Mouse (Mus musculus): ENCODE measurements around the gene Tmem8b.

Gene Tmem8b

GRCm38 (mm10) chr4:43657146-43657545 is 11.6 kb upstream of the Tmem8b start:
- no peak for DNase-seq

DNA sequence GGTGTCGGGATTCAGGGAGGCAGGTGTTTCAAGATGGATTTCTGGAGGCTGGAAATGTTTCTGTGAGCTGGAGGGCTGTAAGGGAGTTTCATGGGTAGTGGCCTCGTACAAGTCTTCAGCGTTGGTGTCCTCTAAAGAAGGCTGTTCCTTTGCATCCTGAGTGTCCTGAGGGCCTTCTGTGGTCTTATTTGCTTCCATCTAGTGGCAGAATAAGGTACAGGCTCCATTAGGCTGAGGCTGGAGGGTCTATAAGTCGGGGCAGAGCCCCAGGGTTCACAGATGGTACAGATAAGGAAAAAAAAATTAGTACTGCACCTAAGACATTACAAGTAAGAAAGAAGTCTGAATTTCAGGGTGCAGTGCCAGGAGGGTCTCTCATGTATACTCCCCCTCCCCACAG is 2.4 kb upstream of the Tmem8b start:
- no peak for DNase-seq

DNA sequence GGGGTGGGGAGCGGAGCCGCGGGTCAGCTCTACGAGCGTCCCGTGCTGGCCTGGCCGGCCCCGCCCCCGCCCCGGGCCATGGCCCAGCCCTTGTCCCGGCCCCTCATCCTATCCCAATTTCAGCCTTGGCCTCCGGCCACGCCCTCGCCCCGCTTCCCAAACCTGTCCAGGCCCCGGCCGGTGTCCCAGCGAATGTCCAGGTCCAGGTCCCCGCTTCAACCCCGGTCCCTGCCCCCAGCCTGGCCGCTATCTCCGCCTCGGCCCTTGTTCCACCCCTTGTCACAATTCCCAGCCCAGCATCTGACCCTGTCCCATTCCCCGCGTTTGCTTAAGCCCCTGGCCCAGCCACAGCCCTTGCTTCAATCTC is 640 bp downstream of the Tmem8b start:
- DNase-seq, result peak in 1 of 2 experiments; percentile 75

- peak; percentile 92 to 95 for DNase-seq
Observed at GRCm38 (mm10) chr4:43672070-43672469, 3.3 kb downstream of the Tmem8b start.

- no peak for DNase-seq
Observed at GRCm38 (mm10) chr4:43673703-43674102, 4.9 kb downstream of the Tmem8b start.

GRCm38 (mm10) chr4:43674974-43675373 is 6.2 kb downstream of the Tmem8b start:
- DNase-seq, result no peak

DNA sequence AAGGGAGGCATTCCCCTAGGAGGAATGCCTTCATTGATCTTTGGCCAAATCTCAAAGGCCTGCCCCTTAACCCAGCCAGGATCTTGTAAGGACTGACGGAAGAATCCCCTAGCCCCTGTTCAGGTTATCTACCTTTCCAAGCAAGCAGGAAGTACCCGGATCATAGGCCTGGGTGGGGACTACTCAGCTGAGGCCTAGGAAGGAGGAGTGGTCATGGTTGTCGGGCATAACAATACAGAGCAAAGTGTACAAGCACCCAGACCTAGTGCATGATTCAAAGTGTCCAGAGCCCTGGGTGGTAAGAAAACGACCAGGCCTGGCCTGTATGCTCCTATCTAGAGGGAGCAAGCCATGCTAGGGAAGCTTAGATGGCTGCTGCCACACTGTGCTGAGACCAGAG is 6.8 kb downstream of the Tmem8b start:
- no peak for DNase-seq

DNA sequence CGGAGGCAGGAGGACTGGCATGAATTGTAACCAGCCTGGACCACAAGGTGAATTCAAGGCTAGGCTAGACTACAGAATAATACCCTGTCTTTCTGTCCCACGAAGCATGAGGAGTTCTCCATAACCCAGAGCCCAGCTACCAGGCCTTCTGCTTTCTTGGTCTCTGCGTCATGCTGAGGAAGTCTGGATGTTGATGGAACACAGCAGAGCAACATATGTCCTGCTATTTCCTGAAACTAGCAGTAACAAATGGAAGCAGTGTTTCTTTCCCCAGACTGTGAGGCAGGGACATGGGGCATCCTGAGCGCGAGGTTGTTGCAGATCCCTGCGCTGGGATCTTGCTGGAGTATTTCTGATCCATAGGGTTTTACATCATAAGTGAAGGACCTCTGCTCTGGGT is 9.8 kb downstream of the Tmem8b start:
- no peak for DNase-seq

GRCm38 (mm10) chr4:43679416-43680043 is 10.8 kb downstream of the Tmem8b start:
- DNase-seq, result no peak

GRCm38 (mm10) chr4:43690021-43690420 is 21.2 kb downstream of the Tmem8b start:
- no peak for DNase-seq

GRCm38 (mm10) chr4:43691026-43691425 is 22.3 kb downstream of the Tmem8b start:
- no peak for DNase-seq

DNA sequence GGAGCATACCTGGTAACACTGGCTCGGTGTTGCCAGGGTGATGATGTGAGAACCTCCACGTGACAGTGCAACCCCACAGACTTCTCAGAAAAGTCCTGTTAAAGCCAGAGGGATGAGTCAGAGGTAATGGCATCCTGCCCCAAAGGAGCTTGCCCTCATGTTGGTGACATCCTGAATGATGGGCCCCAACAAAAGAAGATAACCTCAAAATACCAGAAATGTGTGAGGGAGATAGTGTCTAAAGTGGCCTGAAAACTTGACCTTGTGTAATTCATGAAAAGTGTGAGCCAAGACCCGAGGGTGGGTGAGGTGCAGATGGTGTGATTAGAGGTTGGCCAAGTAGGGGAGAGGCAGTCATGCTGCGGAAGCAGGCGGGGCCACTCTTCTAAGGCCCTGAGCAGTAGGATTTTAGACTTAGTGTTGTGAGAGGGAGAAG is 25.1 kb downstream of the Tmem8b start:
- DNase-seq, result no peak

DNA sequence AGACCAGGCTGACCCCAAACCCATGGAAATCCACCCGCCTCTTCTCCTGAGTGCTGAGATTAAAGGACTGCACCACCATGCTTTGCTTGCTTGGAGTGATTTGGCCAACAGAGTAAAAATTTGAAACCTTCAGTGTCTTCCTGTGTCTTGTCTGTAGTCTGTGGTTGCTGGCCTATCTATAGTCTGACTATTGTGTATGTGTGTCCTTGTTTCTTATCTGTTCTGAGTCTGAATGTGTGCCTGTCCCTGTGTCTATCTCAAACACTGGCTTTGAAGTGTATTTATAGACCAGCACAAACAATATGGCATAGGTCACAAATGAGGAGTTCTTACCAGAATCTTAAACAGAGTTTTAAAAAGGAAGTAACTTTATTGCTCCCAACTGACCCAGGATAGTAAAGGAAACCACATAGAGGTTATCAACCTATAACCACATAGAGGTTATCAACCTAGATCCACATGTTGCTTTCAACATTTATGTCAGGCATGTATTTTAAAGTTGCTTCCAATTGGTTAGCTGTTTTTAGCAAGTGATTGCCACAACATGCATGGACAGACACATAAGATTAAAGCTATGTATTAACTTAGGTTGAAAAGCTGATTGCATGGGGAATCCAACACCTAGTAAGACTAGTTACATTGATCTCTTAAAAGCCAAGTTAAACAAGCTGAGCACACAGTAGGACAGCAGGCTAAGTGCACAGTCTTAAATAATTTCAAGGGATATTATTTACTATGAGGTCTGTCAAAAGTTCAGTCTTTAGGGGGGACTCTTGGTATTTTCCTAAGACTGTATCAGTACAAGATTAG is 25.9 kb downstream of the Tmem8b start:
- DNase-seq, result no peak

DNA sequence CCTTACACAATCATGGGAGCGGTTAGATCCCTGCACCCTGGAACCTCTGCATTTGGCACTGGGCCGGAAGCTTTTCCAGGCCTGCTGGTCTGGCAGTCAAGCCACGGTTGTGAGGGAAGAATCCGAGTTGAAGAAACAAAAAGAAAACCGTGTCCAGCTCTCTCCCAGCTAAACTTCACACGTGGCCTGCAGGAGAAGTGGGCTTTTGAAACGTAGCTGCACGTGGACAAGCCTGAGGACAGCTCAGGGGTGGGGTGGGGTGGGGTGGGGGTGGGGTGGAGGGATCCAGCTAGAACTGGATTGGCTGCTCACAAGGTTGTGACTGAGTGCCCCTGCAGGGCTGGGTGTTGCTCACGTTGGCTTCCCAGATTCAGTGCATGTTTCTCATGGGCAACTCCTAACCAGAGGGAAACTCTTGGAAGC is 26.5 kb downstream of the Tmem8b start:
- no peak for DNase-seq

DNA sequence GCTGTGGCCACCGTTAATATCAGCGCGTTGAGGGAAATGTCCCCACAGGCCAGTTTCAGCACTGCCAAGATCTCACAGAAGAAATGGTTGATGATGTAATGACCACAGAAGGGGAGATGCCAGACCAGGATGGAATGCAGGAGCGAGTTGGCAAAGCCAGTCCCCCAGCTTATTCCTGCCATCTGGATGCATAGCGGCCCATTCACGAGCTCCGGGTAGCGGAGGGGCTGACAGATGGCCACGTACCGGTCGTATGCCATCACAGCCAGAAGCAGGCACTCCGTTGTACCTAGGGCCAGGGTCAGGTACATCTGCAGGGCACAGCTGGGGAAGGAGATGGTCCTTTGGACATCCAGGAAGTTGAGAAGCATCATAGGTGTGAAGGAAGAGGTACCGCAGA is 27.8 kb downstream of the Tmem8b start:
- DNase-seq, result peak; percentile 48 to 49

DNA sequence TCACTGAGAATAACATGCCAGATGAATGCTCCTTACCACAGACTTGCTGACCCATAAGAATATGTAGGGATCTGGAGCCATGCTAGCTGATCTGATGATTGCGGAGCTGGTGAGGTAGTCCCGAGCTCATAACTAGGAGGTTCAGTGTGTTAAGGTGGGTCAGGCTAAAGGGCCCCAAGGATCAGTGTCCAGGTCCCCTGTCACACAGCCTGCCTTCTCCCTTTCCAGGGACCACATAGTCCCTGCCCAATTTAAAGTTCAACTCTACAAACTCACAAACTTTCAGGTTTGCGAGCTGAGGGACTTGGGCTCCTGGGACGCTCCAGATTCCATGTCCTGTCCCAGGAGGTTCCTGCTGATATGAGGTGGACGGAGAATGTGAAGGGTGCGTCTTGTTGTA is 31.9 kb downstream of the Tmem8b start, which contains the start of gene Olfr70:
Olfr70 (minus strand) TSS at position 101 of the 400 bp plus-strand sequence.
- no peak for DNase-seq

DNA sequence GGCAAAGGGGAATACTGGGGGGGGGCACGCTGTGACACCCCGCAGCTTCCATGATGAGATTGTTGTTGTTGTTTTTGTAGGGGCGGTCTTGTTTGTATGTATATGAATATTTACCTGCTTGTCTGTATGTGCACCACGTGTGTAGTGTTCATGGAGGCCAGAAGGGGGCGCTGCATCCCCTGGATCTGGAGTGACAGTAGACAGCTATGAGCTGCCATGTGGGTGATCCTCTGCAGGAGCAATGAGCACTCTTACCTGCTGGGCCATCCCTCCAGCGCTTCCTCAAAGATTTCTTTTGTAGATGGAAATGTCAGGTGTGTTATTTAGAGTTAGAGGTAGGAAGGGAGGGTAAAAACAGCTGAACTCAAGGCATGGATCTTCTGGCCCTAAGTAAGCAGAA is 34.7 kb downstream of the Tmem8b start:
- no peak for DNase-seq

- no peak for DNase-seq
Observed at GRCm38 (mm10) chr4:43703851-43704250, 35.1 kb downstream of the Tmem8b start.

DNA sequence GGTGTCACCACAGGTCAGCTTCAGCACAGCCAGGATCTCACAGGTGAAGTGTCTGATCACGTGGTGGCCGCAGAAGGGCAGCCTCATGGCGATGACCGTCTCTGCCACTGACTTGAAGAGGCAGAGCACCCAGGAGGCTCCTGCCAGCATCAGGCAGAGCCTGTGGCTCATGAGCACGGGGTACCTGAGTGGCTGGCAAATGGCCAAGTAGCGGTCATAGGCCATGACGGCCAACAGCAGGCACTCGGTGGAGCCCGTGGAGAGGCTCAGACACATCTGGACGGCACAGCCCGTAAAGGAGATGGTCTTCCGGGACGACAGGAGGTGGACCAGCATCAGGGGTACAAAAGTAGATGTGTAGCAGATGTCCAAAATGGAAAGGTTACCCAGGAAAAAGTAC is 37.2 kb downstream of the Tmem8b start:
- no peak for DNase-seq

DNA sequence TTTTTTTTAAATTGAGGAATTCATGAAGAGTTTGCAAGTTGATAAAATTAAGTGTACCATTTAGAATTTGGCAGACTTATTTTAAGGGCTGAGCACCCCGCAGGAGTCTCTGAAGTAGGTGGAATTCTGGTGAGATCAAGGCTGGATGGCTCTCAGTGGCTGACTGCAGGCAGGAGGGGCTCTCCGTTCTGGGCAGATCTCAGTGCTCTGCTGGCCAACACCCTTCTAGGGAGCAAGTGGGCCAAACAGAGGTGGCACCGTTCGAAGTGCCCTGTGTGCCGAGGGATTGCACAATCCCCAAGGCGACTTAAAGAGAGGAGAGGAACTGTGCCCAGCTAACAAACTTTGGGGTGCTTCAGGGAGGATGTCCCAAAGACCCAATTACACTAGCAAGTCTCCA is 41.1 kb downstream of the Tmem8b start, which contains the start of gene Olfr71:
Olfr71 (minus strand) TSS at position 387 of the 400 bp plus-strand sequence.
- no peak for DNase-seq

GRCm38 (mm10) chr4:43711821-43712220 is 43.0 kb downstream of the Tmem8b start:
- peak; percentile 86 to 91 for DNase-seq

GRCm38 (mm10) chr4:43713652-43714219 is 45.0 kb downstream of the Tmem8b start:
- DNase-seq, result no peak

DNA sequence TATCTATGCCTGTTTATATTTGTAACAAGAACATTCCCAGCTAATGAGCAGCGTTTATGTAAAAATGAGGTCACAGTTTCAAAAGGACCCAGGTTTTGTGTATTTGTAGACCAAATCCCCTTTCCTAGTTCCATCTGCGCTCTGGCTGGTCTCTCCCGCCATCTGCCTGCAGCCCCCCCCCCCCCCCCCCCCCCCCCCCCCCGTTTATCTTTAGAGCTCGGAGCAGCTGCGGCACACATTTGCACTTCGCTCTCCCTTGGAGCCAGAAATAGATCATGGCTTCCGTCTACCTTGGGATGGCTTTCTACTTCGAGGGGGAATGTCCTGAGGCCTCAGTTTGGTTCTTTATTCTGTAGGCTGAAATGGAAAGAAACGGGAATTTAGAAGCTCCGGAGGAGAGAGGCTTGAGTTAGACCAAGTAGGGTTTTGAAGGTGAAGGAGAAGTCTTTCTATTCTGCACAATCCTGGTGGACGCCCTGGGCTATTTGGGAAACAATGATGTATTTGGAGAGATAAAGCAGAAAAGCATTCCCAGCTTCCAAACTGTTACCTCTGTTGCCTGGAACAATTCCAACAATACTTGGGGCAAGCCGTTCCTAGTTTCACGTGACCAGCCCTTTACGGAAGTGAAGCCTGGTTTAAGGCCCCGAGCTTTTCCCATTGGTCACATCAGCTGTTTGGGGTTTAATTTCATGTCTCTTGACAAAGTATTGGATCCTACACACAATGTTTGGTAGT is 51.9 kb downstream of the Tmem8b start:
- DNase-seq, result no peak
